Mouse (Mus musculus) kidney, postnatal 4 days (tissue): ENCODE results near the gene Vmn1r127.
"Not testable (repeated sequence)": the region's sequence is repeated elsewhere in the genome, so short reads cannot be mapped to it uniquely, and the experiment has no call there.

Experiments used
- DNase-seq, 2 experiments: peaks; one replicate each; pipeline ENCODE4 v3.0.0; 2021; ENCODE audit warnings: mixed read lengths in 2 of 2

Vmn1r127 gene

GRCm38 (mm10) chr7:21319761-21320160 is at the start of gene Vmn1r127:
Gene Vmn1r127 (minus strand): TSS chr7:21319861.
- not testable (repeated sequence) for DNase-seq

DNA sequence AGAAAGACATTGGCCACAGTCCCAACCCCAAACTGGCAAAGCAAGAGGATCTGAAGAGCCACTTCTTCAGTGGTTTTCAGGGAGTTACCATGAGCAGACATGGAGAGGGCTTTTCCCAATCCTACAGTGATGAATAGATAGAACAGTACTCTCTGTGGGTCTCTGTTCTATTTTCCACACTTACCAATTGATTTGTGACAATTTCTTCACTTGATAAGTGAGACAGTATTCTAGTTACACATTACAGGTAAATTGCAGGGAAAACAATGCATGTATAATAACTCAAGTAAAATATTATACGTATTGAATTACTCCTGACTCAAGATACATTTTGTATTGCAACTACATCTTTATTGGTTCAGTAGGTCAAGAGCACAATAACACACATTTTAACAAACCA is 41.5 kb upstream of the Vmn1r127 start, which contains the start of gene Vmn1r129:
Vmn1r129 (minus strand) TSS at position 101 of the 400 bp plus-strand sequence.
- not testable (repeated sequence) for DNase-seq

- DNase-seq = not testable (repeated sequence)
These were observed 29.4 kb upstream of the Vmn1r127 start, which contains the start of gene Vmn1r128 for GRCm38 (mm10) chr7:21349073-21349472. Gene Vmn1r128 (plus strand): TSS chr7:21349373.

GRCm38 (mm10) chr7:21301367-21301766 is 18.3 kb downstream of the Vmn1r127 start, which contains the start of gene Vmn1r126:
Gene Vmn1r126 (minus strand): TSS chr7:21301467.
- DNase-seq = not testable (repeated sequence)

DNA sequence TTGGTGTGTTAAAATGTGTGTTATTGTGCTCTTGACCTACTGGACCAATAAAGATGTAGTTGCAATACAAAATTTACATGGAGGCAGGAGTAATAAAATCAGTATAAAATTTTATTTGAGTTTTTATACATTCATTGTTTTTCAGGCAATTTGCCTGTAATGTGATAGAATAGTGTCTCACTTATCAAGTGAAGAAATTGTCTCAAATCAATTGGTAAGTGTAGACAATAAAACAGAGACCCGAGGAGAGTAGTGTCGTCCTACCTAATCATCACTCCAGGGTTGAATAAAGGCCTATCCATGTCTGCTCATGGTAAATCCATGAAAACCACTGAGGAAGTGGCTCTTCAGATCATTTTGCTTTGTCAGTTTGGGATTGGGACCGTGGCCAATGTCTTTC is 47.8 kb downstream of the Vmn1r127 start, which contains the start of gene Vmn1r125:
Vmn1r125 (plus strand) TSS at position 301 of the 400 bp plus-strand sequence.
- DNase-seq = not testable (repeated sequence)
